Mouse (Mus musculus): Measurements from ENCODE around the gene Olfr1216. TPM values are rescaled to one million over a fixed set of nuclear protein-coding genes. Genes with fewer than 3 reads are reported as not detected.

Olfr1216 gene
- polyA plus RNA-seq (2014; fragmentation: Illumina TruSeq; extraction: RNeasy Lipid Tissue Mini Kit (QIAGEN cat#74804); ENCODE audit: low read depth, low replicate concordance): not detected

DNA sequence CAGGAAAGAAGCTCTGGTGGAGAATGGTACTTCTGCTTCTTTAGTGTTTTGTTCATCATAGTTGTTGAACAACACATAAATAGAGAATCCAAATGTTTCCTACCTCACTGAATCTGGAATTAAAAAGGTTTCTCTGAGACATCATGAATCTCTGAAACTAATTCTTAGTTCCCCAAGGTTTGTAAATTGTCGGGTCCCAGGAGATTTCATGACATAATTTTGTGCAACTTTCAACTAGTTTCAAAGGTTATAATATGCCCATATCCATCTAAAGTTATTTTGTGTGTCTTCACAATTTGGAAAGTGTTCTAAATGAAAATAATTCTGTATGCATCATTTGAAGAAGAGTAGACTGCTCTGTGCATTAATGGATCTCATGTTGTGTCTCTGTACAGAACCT lies at the start of gene Olfr1216:
TSS of gene Olfr1216 (minus strand) at position 101 of the 400 bp plus-strand sequence.

DNA sequence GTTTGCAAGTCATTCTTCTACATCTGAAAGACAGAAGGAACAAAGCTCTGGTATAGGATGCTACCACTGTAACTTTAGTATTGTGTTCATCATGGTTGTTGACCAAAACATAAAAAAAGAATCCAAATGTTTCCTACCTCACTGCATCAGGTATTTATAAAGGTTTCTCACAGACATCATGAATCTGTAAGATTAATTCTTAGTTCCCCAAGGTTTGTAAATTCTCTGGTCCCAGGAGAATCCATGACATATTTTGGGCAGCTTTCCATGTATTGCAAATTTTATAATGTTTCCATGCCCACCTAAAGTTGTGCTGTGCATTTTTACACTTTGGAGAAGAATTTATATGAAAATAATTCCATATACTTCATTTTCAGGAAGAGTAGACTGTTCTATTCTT lies 42.9 kb upstream of the Olfr1216 start, which contains the start of gene Olfr1218:
TSS of gene Olfr1218 (minus strand) at position 101 of the 400 bp plus-strand sequence.

DNA sequence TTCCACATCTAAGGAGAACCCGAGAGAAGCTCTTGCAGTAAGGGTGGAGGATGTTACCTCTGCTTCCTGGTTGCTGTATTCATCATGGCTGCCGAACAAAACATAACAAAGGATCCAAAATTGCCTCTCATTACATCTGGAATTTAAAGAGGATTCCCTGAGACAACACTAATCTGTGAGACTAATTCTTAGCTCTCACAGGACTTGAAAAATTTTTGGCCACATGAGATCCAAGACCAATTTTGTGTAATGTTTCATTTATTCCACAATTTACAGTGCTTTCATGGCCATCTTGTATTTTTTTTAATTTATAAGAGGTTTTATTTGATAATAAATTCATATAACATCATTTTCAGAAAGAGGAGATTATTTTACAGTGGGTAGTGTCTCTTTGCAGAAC lies 13.8 kb upstream of the Olfr1216 start, which contains the start of gene Olfr1217:
TSS of gene Olfr1217 (minus strand) at position 101 of the 400 bp plus-strand sequence.

DNA sequence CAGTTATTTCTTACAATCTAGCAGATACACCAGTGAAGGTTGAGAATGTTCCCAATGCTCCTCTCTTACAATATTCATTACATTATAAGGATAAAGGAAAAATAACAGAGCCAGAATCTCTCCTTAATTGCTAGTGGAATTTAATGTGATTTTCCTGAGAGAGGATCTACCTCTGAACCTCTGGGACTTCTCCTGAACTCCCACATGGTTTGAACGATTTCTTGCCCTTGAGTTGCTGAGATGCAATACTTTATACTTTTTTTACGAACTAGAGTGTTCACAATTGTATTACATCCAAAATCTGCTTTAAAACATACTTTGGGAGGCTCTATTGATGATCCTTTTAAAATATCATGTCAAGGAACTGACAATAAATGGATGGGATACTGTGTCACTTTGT lies 11.3 kb downstream of the Olfr1216 start, which contains the start of gene Olfr1215:
TSS of gene Olfr1215 (minus strand) at position 101 of the 400 bp plus-strand sequence.

DNA sequence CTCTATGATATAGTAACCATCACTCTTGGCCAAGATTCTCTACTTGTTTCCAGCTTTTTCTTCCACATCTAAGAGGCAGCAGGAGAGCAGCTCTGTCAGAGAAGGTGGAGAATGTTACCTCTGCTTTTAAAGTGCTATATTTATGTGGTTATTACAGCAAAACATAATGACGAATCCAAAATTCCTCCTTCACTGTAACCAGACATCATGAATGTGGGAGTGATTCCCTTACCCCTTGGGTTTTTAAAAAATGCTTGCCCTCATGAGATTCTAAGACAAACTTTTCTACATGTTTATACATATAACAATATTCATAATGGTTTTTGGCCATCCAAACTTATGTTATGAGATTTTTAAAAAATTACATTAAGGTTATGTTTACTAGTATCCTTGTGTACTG lies 25.6 kb downstream of the Olfr1216 start, which contains the start of gene Olfr1214:
TSS of gene Olfr1214 (minus strand) at position 101 of the 400 bp plus-strand sequence.

DNA sequence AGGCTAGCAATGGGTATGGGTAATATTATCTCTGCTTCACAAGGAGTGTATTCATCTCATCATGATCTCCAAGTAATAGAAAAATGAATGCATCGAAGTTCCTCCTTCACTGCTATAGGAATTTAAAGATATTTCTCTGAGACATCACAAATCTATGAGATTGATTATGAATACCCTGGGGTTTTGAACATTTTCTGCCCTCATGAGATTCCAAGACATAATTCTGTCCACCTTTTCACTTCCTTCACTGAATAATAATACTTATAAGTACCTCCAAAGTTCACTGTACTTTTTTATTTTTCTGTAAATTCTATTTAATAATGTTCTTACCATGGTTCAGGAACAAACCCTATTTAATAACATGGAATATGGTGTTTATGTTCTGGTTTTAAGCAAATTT lies 38.0 kb downstream of the Olfr1216 start, which contains the start of gene Gm13762:
TSS of gene Gm13762 (minus strand) at position 101 of the 400 bp plus-strand sequence.

Other genes with a start within 250 kb of the Olfr1216 start
- gene Olfr1200, start 247.9 kb downstream of the Olfr1216 start, polyA plus RNA-seq (2014; fragmentation: Illumina TruSeq; extraction: RNeasy Lipid Tissue Mini Kit (QIAGEN cat#74804); ENCODE audit: low read depth, low replicate concordance): not detected
- not detected for gene Olfr1201, start 225.3 kb downstream of the Olfr1216 start, polyA plus RNA-seq (2014; fragmentation: Illumina TruSeq; extraction: RNeasy Lipid Tissue Mini Kit (QIAGEN cat#74804); ENCODE audit: low read depth, low replicate concordance)
- gene Olfr1202, start 203.8 kb downstream of the Olfr1216 start, polyA plus RNA-seq (2014; fragmentation: Illumina TruSeq; extraction: RNeasy Lipid Tissue Mini Kit (QIAGEN cat#74804); ENCODE audit: low read depth, low replicate concordance): not detected
- not detected for gene Olfr1205, start 188.6 kb downstream of the Olfr1216 start, polyA plus RNA-seq (2014; fragmentation: Illumina TruSeq; extraction: RNeasy Lipid Tissue Mini Kit (QIAGEN cat#74804); ENCODE audit: low read depth, low replicate concordance)
- gene Olfr1204, start 169.0 kb downstream of the Olfr1216 start, polyA plus RNA-seq (2014; fragmentation: Illumina TruSeq; extraction: RNeasy Lipid Tissue Mini Kit (QIAGEN cat#74804); ENCODE audit: low read depth, low replicate concordance): not detected
- not detected for gene Olfr1206, start 155.1 kb downstream of the Olfr1216 start, polyA plus RNA-seq (2014; fragmentation: Illumina TruSeq; extraction: RNeasy Lipid Tissue Mini Kit (QIAGEN cat#74804); ENCODE audit: low read depth, low replicate concordance)
- not detected for gene Olfr1208, start 116.0 kb downstream of the Olfr1216 start, polyA plus RNA-seq (2014; fragmentation: Illumina TruSeq; extraction: RNeasy Lipid Tissue Mini Kit (QIAGEN cat#74804); ENCODE audit: low read depth, low replicate concordance)
- not detected for gene Olfr1209, start 103.2 kb downstream of the Olfr1216 start, polyA plus RNA-seq (2014; fragmentation: Illumina TruSeq; extraction: RNeasy Lipid Tissue Mini Kit (QIAGEN cat#74804); ENCODE audit: low read depth, low replicate concordance)
- gene Olfr1211, start 80.2 kb downstream of the Olfr1216 start, polyA plus RNA-seq (2014; fragmentation: Illumina TruSeq; extraction: RNeasy Lipid Tissue Mini Kit (QIAGEN cat#74804); ENCODE audit: low read depth, low replicate concordance): not detected
- not detected for gene Olfr1212, start 64.4 kb downstream of the Olfr1216 start, polyA plus RNA-seq (2014; fragmentation: Illumina TruSeq; extraction: RNeasy Lipid Tissue Mini Kit (QIAGEN cat#74804); ENCODE audit: low read depth, low replicate concordance)
- not detected for gene Gm13762, start 38.1 kb downstream of the Olfr1216 start, polyA plus RNA-seq (2014; fragmentation: Illumina TruSeq; extraction: RNeasy Lipid Tissue Mini Kit (QIAGEN cat#74804); ENCODE audit: low read depth, low replicate concordance)
- gene Olfr1214, start 25.7 kb downstream of the Olfr1216 start, polyA plus RNA-seq (2014; fragmentation: Illumina TruSeq; extraction: RNeasy Lipid Tissue Mini Kit (QIAGEN cat#74804); ENCODE audit: low read depth, low replicate concordance): not detected
- not detected for gene Olfr1215, start 11.4 kb downstream of the Olfr1216 start, polyA plus RNA-seq (2014; fragmentation: Illumina TruSeq; extraction: RNeasy Lipid Tissue Mini Kit (QIAGEN cat#74804); ENCODE audit: low read depth, low replicate concordance)
- gene Olfr1217, start 13.7 kb upstream of the Olfr1216 start, polyA plus RNA-seq (2014; fragmentation: Illumina TruSeq; extraction: RNeasy Lipid Tissue Mini Kit (QIAGEN cat#74804); ENCODE audit: low read depth, low replicate concordance): not detected
- gene Olfr1218, start 42.8 kb upstream of the Olfr1216 start, polyA plus RNA-seq (2014; fragmentation: Illumina TruSeq; extraction: RNeasy Lipid Tissue Mini Kit (QIAGEN cat#74804); ENCODE audit: low read depth, low replicate concordance): not detected
- not detected for gene Olfr1219, start 65.2 kb upstream of the Olfr1216 start, polyA plus RNA-seq (2014; fragmentation: Illumina TruSeq; extraction: RNeasy Lipid Tissue Mini Kit (QIAGEN cat#74804); ENCODE audit: low read depth, low replicate concordance)
- gene Olfr1220, start 88.5 kb upstream of the Olfr1216 start, polyA plus RNA-seq (2014; fragmentation: Illumina TruSeq; extraction: RNeasy Lipid Tissue Mini Kit (QIAGEN cat#74804); ENCODE audit: low read depth, low replicate concordance): not detected
- gene Olfr1221, start 98.9 kb upstream of the Olfr1216 start, polyA plus RNA-seq (2014; fragmentation: Illumina TruSeq; extraction: RNeasy Lipid Tissue Mini Kit (QIAGEN cat#74804); ENCODE audit: low read depth, low replicate concordance): not detected
- gene Olfr1222, start 114.7 kb upstream of the Olfr1216 start, polyA plus RNA-seq (2014; fragmentation: Illumina TruSeq; extraction: RNeasy Lipid Tissue Mini Kit (QIAGEN cat#74804); ENCODE audit: low read depth, low replicate concordance): not detected
- not detected for gene Olfr1223, start 133.2 kb upstream of the Olfr1216 start, polyA plus RNA-seq (2014; fragmentation: Illumina TruSeq; extraction: RNeasy Lipid Tissue Mini Kit (QIAGEN cat#74804); ENCODE audit: low read depth, low replicate concordance)
- gene Olfr1224-ps1, start 145.8 kb upstream of the Olfr1216 start, polyA plus RNA-seq (2014; fragmentation: Illumina TruSeq; extraction: RNeasy Lipid Tissue Mini Kit (QIAGEN cat#74804); ENCODE audit: low read depth, low replicate concordance): not detected
- not detected for gene Olfr1225, start 156.3 kb upstream of the Olfr1216 start, polyA plus RNA-seq (2014; fragmentation: Illumina TruSeq; extraction: RNeasy Lipid Tissue Mini Kit (QIAGEN cat#74804); ENCODE audit: low read depth, low replicate concordance)
- gene Olfr1226, start 181.7 kb upstream of the Olfr1216 start, polyA plus RNA-seq (2014; fragmentation: Illumina TruSeq; extraction: RNeasy Lipid Tissue Mini Kit (QIAGEN cat#74804); ENCODE audit: low read depth, low replicate concordance): not detected
- gene Olfr1228, start 235.7 kb upstream of the Olfr1216 start, polyA plus RNA-seq (2014; fragmentation: Illumina TruSeq; extraction: RNeasy Lipid Tissue Mini Kit (QIAGEN cat#74804); ENCODE audit: low read depth, low replicate concordance): not detected

Data from adipose tissue, adult 10 weeks (tissue).